Mouse (Mus musculus) adrenal gland, postnatal 36 days (tissue): Measurements from ENCODE around the gene Kat2a. TPM values are rescaled to one million over a fixed set of nuclear protein-coding genes. Genes with fewer than 3 reads are reported as not detected.
A peak's percentile ranks its signal among the peaks of the same experiment; 100 is the strongest.

ENCODE experiments used
- DNase-seq, 2 experiments: peaks; one replicate each; pipeline ENCODE4 v3.0.0; 2021; ENCODE audit warnings: mixed read lengths in 1 of 2
- total RNA-seq, 2 experiments: library from RNA; stranded (reverse); gene quantifications; 2 replicates each; pipeline ENCODE4 v1.2.3; 2021

Gene Kat2a
- total RNA-seq, 2 experiments from 2014 or later = 44.5 to 45.5 TPM

- no peak for DNase-seq
These were observed 1.7 kb downstream of the Kat2a start for GRCm38 (mm10) chr11:100710528-100710927.

- DNase-seq = no peak
These were observed 3.0 kb downstream of the Kat2a start for GRCm38 (mm10) chr11:100709201-100709810.

- DNase-seq = no peak
These were observed 7.0 kb downstream of the Kat2a start for GRCm38 (mm10) chr11:100705095-100705747.

- peak; percentile 58 to 59 for DNase-seq
These were observed 8.3 kb downstream of the Kat2a start, which contains the start of gene Dhx58 for GRCm38 (mm10) chr11:100703851-100704531. Dhx58 (minus strand) TSS chr11:100704271.

- DNase-seq = no peak
These were observed 8.9 kb downstream of the Kat2a start for GRCm38 (mm10) chr11:100703366-100703765.

- no peak for DNase-seq
These were observed 9.4 kb downstream of the Kat2a start for GRCm38 (mm10) chr11:100702906-100703305.

GRCm38 (mm10) chr11:100702081-100702851 lies 10.0 kb downstream of the Kat2a start:
- DNase-seq = peak; percentile 72 to 79

- DNase-seq = peak; percentile 87 to 91
These were observed 11.0 kb downstream of the Kat2a start for GRCm38 (mm10) chr11:100701301-100701700.

GRCm38 (mm10) chr11:100700710-100701109 lies 11.6 kb downstream of the Kat2a start:
- DNase-seq = no peak

- DNase-seq = peak; percentile 66 to 71
These were observed 14.3 kb downstream of the Kat2a start for GRCm38 (mm10) chr11:100697921-100698320.

GRCm38 (mm10) chr11:100694926-100695325 lies 17.3 kb downstream of the Kat2a start:
- peak; percentile 84 for DNase-seq

- DNase-seq = no peak
These were observed 19.1 kb downstream of the Kat2a start for GRCm38 (mm10) chr11:100693154-100693553.

GRCm38 (mm10) chr11:100692164-100692616 lies 20.1 kb downstream of the Kat2a start, which contains the start of gene Zfp385c:
Zfp385c (minus strand) TSS chr11:100692455.
- no peak for DNase-seq

- DNase-seq = no peak
These were observed 21.9 kb downstream of the Kat2a start for GRCm38 (mm10) chr11:100690389-100690788.

GRCm38 (mm10) chr11:100688443-100688842 lies 23.8 kb downstream of the Kat2a start:
- DNase-seq = no peak

- DNase-seq = no peak
These were observed 25.0 kb downstream of the Kat2a start for GRCm38 (mm10) chr11:100687265-100687664.

- no peak for DNase-seq
These were observed 26.9 kb downstream of the Kat2a start for GRCm38 (mm10) chr11:100685371-100685770.

GRCm38 (mm10) chr11:100684084-100684483 lies 28.2 kb downstream of the Kat2a start:
- no peak for DNase-seq

- no peak for DNase-seq
These were observed 29.7 kb downstream of the Kat2a start for GRCm38 (mm10) chr11:100682526-100682925.

- no peak for DNase-seq
These were observed 30.4 kb downstream of the Kat2a start for GRCm38 (mm10) chr11:100681826-100682225.

GRCm38 (mm10) chr11:100677810-100678209 lies 34.5 kb downstream of the Kat2a start:
- DNase-seq = no peak

- peak; percentile 72 to 73 for DNase-seq
These were observed 39.1 kb downstream of the Kat2a start for GRCm38 (mm10) chr11:100673169-100673568.
